Mouse (Mus musculus) liver, embryonic 11.5 days (tissue): Measurements from ENCODE around the gene Gopc. TPM values are rescaled to one million over a fixed set of nuclear protein-coding genes. Genes with fewer than 3 reads are reported as not detected.
A peak's percentile ranks its signal among the peaks of the same experiment; 100 is the strongest.

Source experiments
- ATAC-seq: fragments of 200-750 bp; cut with Nextera tagmentation; replicated peaks from 2 replicates; pipeline ENCODE4 v1.8.0; 2017; ENCODE audit warnings: moderate number of reproducible peaks, mild to moderate bottlenecking, moderate TSS enrichment, moderate library complexity; ENCODE audit not compliant: low FRiP score
- DNase-seq: peaks from one replicate; pipeline ENCODE4 v3.0.0-alpha.2; 2017; ENCODE audit warnings: low spot score
- H3K27ac ChIP-seq: fragments of 300-500 bp; sonication (generic); 2 replicates; pipeline ENCODE4 v1.5.1; 2014; ENCODE audit warnings: mild to moderate bottlenecking, low read depth, low read length, control low read depth
- H3K27me3 ChIP-seq: fragments of 300-500 bp; sonication (generic); replicated peaks from 2 replicates; pipeline ENCODE4 v1.6.1; 2014; ENCODE audit warnings: low read length, mixed read lengths; ENCODE audit not compliant: control insufficient read depth, insufficient read depth
- H3K36me3 ChIP-seq: fragments of 300-500 bp; sonication (generic); 2 replicates; pipeline ENCODE4 v1.6.1; 2014; ENCODE audit warnings: mild to moderate bottlenecking, low read length, moderate library complexity, mixed read lengths; ENCODE audit not compliant: control insufficient read depth, insufficient read depth
- H3K4me1 ChIP-seq: fragments of 300-500 bp; sonication (generic); replicated peaks from 2 replicates; pipeline ENCODE4 v1.6.1; 2014; ENCODE audit warnings: low read length, mixed read lengths; ENCODE audit not compliant: control insufficient read depth, insufficient read depth
- H3K4me2 ChIP-seq: fragments of 300-500 bp; sonication (generic); 2 replicates; pipeline ENCODE4 v1.6.1; 2014; ENCODE audit warnings: mild to moderate bottlenecking, control low read depth, moderate library complexity
- H3K4me3 ChIP-seq: fragments of 300-500 bp; sonication (generic); 2 replicates; pipeline ENCODE4 v1.5.1; 2014; ENCODE audit warnings: low read depth, low read length, control low read depth
- H3K9ac ChIP-seq: fragments of 300-500 bp; sonication (generic); 2 replicates; pipeline ENCODE4 v1.6.1; 2014; ENCODE audit warnings: low read depth, low read length, control low read depth
- H3K9me3 ChIP-seq: fragments of 300-500 bp; sonication (generic); 2 replicates; pipeline ENCODE4 v1.6.1; 2016; ENCODE audit warnings: low read length, inconsistent platforms, mixed read lengths; ENCODE audit not compliant: control insufficient read depth
- WGBS: fragments of 180-500 bp; shearing (Covaris S2); extraction: QIAGEN DNeasy Blood & Tissue Kit; methylation state at CpG from one replicate; pipeline ENCODE4 v1.1.7; 2014; 5-methylcytosine and 5-hydroxymethylcytosine counted together
- polyA plus RNA-seq: library from polyadenylated mRNA; unstranded; fragments of >200 nt; fragmentation: Nextera tagmentation; extraction: Ambion mirVana; gene quantifications from 2 replicates; pipeline ENCODE4 v1.2.1, GENCODE M21; 2014

The Gopc gene
- polyA plus RNA-seq, 1 experiment from 2014 or later = 9.8 TPM

DNA sequence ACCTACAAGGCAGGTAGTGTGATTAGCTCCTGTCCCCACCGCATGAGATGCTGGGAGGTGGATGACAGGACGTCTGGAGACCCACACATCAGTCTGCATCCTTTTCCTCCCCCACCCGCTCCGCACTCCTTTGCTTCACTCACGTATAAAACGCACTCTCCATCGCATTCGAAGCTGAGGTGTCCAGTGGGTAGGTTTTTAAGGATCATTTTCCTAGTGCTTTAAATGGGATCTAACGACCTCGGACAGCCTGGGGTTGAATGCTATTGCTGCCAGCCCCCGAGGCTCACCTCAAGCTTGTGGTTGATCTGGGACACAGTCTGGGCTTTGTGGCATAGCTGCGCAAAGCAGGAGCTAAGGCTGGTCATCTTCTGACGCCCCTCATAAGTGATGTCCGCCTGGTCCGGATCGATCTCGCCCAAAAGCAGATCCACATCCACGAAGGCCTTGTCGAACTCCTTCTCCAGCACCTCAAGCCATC lies 563 bp downstream of the Gopc start:
- Histone ChIP-seq H3K27ac (peak overlapping the region; percentile 82), H3K36me3 (no peaks in the 10 kb centered on the region), H3K9me3 (no peaks in the 10 kb centered on the region), H3K27me3 (no peaks in the 10 kb centered on the region), H3K9ac (peak overlapping the region; percentile 90), H3K4me1 (peaks cover 6% of the 10 kb centered on the region), H3K4me2 (peak overlapping the region; percentile 85), H3K4me3 (peak overlapping the region; percentile 89)
- ATAC-seq (peak; percentile 33), DNase-seq (peak; percentile 47)
- under 1% methylated on average over 19 of the region's 19 CpGs for WGBS

DNA sequence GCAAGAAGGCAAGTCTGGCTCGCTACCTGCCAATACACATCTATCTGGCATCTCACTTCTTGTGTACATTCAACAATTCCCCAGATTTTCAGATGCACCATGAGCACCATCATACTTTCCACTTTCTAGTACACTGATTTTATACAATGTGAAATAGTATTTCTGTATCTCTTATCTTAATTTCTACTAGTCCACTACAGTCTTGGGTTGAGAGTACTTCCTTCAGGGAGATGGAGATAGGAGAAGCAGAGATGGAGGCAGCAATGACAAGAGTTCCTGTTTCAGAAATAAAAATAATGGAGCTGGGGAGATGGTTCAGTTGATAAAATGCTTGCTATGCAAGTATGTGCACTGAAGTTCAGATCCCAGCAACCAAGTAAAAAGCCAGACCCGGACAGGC lies 4.1 kb downstream of the Gopc start:
- Histone ChIP-seq H3K27ac (no peak overlapping the region), H3K27me3 (no peaks in the 10 kb centered on the region), H3K4me2 (no peak overlapping the region), H3K4me1 (peaks cover 4% of the 10 kb centered on the region), H3K36me3 (no peaks in the 10 kb centered on the region), H3K4me3 (no peak overlapping the region), H3K9ac (no peak overlapping the region), H3K9me3 (no peaks in the 10 kb centered on the region)
- no peak for ATAC-seq
- no peak for DNase-seq
- 88% methylated on average over 2 of the region's 2 CpGs for WGBS

- 63% methylated on average over 2 of the region's 2 CpGs for WGBS
- no peak overlapping the region for H3K27ac ChIP-seq
- no peak for DNase-seq
- no peak for ATAC-seq
- no peaks in the 10 kb centered on the region for H3K9me3 ChIP-seq
- H3K9ac ChIP-seq = no peak overlapping the region
- no peaks in the 10 kb centered on the region for H3K27me3 ChIP-seq
- peaks cover 3% of the 10 kb centered on the region; the same call in 1 of the 2 replicates for H3K4me1 ChIP-seq
- no peak overlapping the region for H3K4me2 ChIP-seq
- no peaks in the 10 kb centered on the region for H3K36me3 ChIP-seq
- no peak overlapping the region for H3K4me3 ChIP-seq
Measured at GRCm38 (mm10) chr10:52376422-52376821, 5.5 kb downstream of the Gopc start.

GRCm38 (mm10) chr10:52374651-52375050 lies 7.3 kb downstream of the Gopc start:
- no peak for ATAC-seq
- no peak overlapping the region for H3K27ac ChIP-seq
- H3K9ac ChIP-seq = no peak overlapping the region
- H3K4me1 ChIP-seq = no peaks in the 10 kb centered on the region; the same call in 1 of the 2 replicates
- DNase-seq = no peak
- no peaks in the 10 kb centered on the region for H3K36me3 ChIP-seq
- no peaks in the 10 kb centered on the region for H3K9me3 ChIP-seq
- H3K27me3 ChIP-seq = no peaks in the 10 kb centered on the region
- H3K4me3 ChIP-seq = no peak overlapping the region
- H3K4me2 ChIP-seq = no peak overlapping the region

- H3K9me3 ChIP-seq = no peaks in the 10 kb centered on the region
- ATAC-seq = no peak
- no peak overlapping the region for H3K4me2 ChIP-seq
- no peaks in the 10 kb centered on the region for H3K27me3 ChIP-seq
- no peaks in the 10 kb centered on the region; the same call in 1 of the 2 replicates for H3K4me1 ChIP-seq
- DNase-seq = no peak
- no peak overlapping the region for H3K9ac ChIP-seq
- no peak overlapping the region for H3K4me3 ChIP-seq
- no peaks in the 10 kb centered on the region for H3K36me3 ChIP-seq
- H3K27ac ChIP-seq = no peak overlapping the region
- WGBS = 78% methylated on average over 4 of the region's 4 CpGs
Measured at GRCm38 (mm10) chr10:52373834-52374233, 8.1 kb downstream of the Gopc start.

DNA sequence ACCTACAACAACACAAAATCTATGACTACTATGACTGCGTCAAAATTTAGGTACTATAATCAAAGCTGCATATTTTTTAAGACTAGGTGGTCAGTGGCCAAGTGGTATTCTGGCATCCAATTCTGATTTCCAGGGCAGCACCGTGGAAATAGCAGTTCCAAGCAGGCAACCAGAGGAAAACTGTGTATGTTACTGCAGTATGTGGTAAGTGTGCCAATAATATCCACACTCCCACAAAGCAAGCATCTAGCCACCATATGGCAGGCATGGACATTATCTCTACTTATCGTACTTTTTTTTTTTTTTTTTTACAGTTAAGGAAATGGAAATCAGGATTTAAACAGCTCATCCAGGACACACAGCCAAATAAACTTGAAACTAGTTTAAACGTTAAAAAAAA lies 13.5 kb downstream of the Gopc start:
- 83% methylated on average over 4 of the region's 4 CpGs for WGBS
- no peak overlapping the region for H3K9ac ChIP-seq
- H3K27ac ChIP-seq = no peak overlapping the region
- no peak for ATAC-seq
- H3K4me1 ChIP-seq = no peaks in the 10 kb centered on the region
- no peaks in the 10 kb centered on the region for H3K9me3 ChIP-seq
- H3K27me3 ChIP-seq = no peaks in the 10 kb centered on the region
- no peak for DNase-seq
- H3K4me2 ChIP-seq = no peak overlapping the region
- H3K4me3 ChIP-seq = no peak overlapping the region
- H3K36me3 ChIP-seq = no peaks in the 10 kb centered on the region

DNA sequence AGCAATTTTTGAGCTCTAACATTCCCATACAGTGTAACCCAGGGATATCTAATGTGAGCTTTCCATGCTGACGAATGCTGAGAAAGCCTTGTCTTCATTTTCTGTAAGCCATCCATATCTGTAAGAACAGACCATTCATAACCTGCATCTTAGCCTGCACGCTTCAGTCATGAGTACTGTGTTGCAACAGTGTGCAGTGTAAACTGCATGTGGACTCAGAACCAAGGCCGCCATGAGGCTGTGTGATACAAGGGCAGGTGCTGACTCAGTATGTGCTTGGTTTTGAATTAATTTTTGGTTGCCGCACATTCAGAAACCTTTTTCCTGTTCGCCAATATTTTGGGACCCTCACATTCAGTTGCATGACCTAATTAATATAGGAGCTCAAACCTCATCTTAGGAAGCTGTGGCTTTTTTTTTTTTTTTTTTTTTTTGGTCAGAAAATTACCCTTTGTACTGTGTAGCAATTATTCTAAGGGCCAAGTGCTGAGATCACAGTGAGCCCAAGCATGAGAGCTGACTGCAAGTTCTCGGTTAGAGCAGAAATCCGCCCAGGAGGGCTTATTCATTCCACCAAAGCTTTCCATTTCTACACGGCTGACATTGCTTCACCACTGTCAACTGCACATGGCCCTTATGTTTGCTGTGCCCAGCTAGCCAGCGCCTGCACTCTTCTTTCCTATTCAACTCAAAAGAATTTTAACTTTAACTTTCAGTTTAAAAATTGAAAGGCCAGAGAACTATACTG lies 20.9 kb downstream of the Gopc start:
- 90% methylated on average over 9 of the region's 9 CpGs for WGBS
- ATAC-seq (no peak), DNase-seq (no peak)
- H3K4me1 ChIP-seq = no peaks in the 10 kb centered on the region
- H3K9me3 ChIP-seq = no peaks in the 10 kb centered on the region
- no peak overlapping the region for H3K4me2 ChIP-seq
- no peaks in the 10 kb centered on the region for H3K27me3 ChIP-seq
- H3K4me3 ChIP-seq = no peak overlapping the region
- H3K27ac ChIP-seq = no peak overlapping the region
- H3K9ac ChIP-seq = no peak overlapping the region
- 0 out of 2 replicates have a peak, but pooled peaks cover 2% of the 10 kb centered on the region for H3K36me3 ChIP-seq

DNA sequence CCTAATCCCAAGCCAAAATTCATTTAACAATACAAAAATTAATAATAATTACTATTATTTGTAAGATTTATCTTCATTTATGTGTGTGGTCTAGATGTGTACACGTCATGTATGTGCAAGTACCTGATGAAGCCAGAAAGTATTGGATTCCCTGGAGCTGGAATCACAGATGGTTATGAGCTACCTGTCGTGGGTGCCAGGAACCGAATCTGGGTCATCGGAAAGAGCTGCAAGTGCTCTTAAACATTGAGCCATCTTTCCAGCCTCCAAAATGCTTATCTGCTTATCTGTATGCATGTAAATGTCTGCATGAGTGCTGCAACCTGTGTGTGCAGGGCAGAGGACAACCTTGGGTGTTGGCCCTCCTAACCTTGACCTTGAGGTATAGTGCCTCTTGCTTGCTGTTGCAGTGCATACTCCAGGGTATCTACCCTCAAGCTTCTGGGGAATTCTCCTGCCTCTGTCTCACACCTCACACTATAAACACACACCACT lies 21.6 kb downstream of the Gopc start:
- Histone ChIP-seq H3K9ac (no peak overlapping the region), H3K27me3 (no peaks in the 10 kb centered on the region), H3K36me3 (0 out of 2 replicates have a peak, but pooled peaks cover 2% of the 10 kb centered on the region), H3K4me1 (no peaks in the 10 kb centered on the region), H3K4me3 (no peak overlapping the region), H3K27ac (no peak overlapping the region), H3K4me2 (no peak overlapping the region), H3K9me3 (no peaks in the 10 kb centered on the region)
- DNase-seq = no peak
- WGBS = 98% methylated on average over 4 of the region's 4 CpGs
- ATAC-seq = no peak

GRCm38 (mm10) chr10:52358467-52358866 lies 23.5 kb downstream of the Gopc start, which contains the start of gene Gm26741:
Gm26741 (plus strand) TSS chr10:52358767.
- 82% methylated on average over 2 of the region's 2 CpGs for WGBS
- DNase-seq (no peak), ATAC-seq (no peak)
- H3K4me1 ChIP-seq = no peaks in the 10 kb centered on the region
- no peak within 1 kb of the TSS for H3K4me3 ChIP-seq
- H3K9me3 ChIP-seq = no peaks in the 10 kb centered on the region
- H3K9ac ChIP-seq = no peak within 1 kb of the TSS
- H3K4me2 ChIP-seq = no peak within 1 kb of the TSS
- 0 out of 2 replicates have a peak, but pooled peaks cover 2% of the 10 kb centered on the region for H3K36me3 ChIP-seq
- no peaks in the 10 kb centered on the region for H3K27me3 ChIP-seq
- H3K27ac ChIP-seq = no peak within 1 kb of the TSS
